Mouse (Mus musculus) mature B cell (primary cell): ENCODE measurements around the gene Plac9b.
"Not testable (repeated sequence)": the region's sequence is repeated elsewhere in the genome, so short reads cannot be mapped to it uniquely, and the experiment has no call there.

Experiments
- in situ Hi-C: fragments of 300-500 bp; cut with MboI; formaldehyde crosslinking; loops from 2 replicates; pipeline ENCODE4 v1.14.3; 2019

Gene Plac9b

DNA sequence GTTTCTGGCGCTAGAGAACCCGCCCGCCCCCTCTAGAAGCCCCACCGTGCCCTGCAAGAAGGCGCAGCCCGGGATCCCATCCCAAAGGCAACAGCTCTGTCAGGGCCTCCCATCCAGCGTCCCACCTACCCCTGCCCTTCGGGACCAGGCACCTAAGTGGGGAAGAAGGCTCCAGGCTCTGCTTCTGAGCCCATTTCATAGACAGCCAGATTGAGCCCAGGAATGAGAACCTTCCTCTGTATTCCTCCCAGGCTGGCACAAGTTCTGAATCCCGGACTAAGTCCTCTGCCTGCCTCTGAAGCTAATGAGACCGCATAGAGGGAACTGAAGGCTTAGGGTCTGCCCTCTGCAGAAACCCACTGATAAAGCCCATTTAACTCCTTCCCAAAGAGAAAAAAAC lies at the start of gene Plac9b:
Gene Plac9b, minus strand, starts transcription at position 101 of the 400 bp plus-strand sequence.
- in situ Hi-C loops, result not testable (repeated sequence)

DNA sequence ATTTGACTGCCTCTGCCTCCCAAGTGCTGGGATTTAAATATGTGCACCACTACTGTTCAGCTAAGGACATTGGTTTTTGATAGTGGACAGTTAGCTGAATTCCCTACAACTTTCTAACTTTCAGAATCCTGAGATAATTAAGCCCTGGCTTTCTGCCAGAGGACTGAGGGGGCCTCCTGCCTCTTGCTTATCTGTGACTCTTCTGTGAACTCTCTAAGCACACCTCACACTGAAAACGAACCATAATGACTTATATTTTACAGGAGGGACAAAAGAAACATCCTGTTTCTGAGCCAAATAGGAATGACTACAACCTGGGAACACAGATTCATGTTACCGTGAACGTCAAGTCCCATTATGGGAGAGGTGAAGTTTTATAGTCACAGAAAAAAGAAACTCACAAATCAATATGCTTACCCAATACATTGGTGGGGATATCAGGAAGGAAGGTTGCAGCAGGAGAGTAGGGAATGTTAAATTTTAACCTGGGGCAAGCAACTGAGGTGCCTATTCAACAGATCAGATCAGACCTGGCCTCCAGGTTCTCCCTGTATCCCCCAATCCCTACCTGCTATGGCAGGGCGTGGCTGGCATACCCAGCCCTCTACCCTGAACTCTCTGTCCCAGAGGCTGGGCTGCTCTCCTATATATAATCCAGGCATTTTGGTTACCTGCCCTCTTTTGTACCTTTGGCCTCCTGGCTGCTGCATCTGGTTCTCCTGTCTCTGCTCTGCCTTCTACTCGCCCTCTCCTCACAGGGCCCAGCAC lies 34.1 kb upstream of the Plac9b start:
- in situ Hi-C loops, result not testable (repeated sequence)

DNA sequence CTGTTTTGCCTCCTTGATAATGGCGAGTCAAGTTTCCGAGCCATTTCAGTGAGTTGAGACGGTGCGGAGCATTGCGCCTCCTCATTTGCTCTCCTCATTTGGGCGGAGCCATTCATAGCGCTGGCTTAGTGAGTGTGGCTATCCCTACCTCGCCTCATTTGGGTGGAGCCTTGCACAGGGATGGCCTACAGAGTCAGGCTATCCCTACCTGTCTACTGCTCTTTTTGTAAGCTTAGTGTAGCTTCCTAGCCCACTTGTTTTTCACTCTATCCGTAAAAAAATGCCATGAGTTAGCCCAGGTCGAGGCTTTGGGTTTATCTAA lies 24.6 kb upstream of the Plac9b start, which contains the start of gene Tmem254b:
Gene Tmem254b, minus strand, starts transcription at position 116 of the 322 bp plus-strand sequence.
- in situ Hi-C loops, result not testable (repeated sequence)

DNA sequence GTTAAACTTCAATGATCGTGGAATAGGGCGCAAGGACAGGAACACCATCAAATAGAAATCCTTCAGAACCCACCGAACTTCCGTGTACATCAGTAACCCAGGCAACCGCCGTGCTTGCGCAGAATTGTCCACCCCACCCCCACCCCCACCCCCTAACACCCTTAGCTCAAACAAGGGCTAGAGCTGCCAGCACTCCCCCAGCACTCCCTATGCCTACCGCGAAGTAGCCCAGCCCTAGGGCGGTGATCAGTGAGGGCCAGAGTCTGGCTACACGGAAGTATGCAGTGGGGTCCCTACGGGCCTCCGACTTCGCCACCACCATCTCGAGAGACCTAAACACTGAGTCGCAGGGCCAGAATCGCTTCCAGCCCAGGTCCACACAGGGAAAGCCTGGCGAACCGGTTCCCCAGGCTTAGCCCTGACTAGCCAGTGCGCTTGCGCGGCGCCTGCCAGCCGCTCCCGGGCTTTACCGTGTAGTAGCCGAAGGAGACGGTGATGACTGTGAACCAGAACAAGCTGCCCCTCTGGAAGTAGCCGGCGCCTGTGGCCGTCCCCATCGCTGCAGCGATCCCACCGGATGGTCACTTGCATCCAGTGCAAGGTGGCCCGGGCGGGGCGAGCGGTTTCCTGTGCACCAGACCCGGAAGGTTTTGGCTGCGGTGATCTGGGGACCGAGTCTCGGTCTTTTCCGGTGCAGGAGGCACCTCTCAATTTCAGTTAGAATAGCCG lies 24.1 kb upstream of the Plac9b start:
- in situ Hi-C loops, result not testable (repeated sequence)

DNA sequence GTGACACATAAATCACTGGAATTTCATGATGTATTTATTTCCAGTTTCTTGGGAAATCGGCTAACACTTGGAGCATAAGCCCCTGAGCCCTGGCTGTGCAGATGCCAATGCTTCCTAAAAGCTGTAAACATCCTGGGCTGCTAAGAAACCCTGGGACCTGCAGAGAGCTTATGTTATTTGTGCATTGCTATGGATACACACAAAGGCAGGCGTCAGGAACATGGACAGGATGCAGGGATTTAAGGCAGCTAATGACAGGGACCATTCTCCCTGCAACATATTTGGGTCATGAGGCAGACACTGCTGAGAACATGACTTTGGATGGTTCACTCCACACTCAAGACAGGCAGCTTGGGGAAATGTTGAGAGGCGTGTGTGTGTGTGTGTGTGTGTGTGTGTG lies 15.6 kb upstream of the Plac9b start:
- in situ Hi-C loops, result not testable (repeated sequence)

DNA sequence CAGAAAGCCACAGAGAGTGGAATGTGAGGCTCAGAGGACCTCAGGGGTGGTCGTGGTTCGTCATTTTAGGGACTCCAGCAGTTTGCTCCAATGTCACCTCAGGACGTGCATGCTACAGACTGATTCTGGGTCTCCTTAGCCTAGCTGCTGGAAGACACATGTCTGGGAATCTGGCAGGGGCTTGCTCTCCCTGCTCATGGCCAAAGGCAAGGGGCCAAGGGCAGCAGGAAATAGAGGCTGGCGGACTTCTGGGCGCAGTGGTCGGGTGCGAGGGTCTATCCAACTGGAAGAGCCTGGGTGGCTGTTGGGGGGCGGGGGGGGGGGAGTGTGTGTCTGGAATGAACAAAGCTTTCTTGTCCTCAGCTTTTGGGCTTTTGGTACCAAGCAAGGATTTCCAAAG lies 6.1 kb upstream of the Plac9b start:
- in situ Hi-C loops, result not testable (repeated sequence)

DNA sequence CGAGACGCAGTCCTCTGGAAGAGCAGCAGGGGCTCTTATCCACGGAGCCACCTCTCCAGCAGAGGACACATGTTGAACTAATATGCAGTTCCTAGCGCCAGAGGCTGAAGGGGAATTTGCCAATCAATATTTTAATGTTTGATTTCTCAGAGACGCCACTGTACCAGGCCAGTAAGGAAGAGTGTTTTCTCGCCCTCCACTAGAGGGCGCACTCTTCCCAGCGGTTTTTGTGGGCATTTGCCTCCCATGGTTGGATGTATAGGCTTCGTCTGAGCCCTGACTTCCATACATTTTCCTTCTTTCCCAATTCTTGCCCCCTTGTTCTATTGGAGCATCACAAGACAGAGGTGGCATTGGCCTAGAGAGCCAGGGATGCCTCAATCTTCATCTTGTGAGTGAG lies 4.4 kb upstream of the Plac9b start:
- in situ Hi-C loops, result not testable (repeated sequence)

DNA sequence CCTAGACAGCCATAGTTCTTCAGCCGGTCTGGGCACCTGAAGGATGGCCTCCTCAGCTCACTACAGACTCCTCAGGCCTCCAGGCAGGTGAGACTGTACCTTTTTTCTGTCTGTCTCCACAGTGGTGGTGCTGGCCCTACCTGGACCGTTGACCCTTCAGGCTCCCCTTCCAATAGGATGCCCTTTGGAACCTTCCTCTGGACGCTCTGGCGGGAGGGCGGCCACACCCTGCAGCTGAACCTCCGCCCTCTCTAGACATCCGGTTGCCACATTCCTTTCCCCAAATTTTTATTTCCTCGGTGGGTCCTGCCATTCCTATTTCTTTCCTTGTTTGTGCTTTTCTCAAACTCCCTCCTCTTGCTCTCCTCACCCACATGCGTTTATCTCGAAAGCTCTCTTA lies 620 bp downstream of the Plac9b start:
- in situ Hi-C loops, result not testable (repeated sequence)

DNA sequence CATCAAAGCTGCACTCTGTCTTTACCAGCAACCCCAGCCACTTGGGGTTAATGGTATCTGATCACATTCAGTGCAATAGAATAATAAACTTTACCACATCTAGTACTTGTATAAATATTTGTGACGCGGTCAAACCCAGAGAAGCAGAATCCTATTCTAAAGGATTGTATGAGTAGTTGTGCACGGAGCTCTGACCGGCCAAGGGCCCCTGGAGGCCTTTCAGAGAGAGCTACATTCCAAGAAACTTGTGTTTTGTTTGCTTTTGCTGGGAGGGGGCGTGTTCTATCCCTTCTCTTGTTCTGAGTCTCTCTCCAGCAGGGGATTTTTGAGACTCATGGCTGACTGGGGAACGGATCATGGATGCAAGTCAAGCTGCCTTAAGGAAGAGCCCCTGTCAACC lies 7.3 kb downstream of the Plac9b start:
- in situ Hi-C loops, result not testable (repeated sequence)

DNA sequence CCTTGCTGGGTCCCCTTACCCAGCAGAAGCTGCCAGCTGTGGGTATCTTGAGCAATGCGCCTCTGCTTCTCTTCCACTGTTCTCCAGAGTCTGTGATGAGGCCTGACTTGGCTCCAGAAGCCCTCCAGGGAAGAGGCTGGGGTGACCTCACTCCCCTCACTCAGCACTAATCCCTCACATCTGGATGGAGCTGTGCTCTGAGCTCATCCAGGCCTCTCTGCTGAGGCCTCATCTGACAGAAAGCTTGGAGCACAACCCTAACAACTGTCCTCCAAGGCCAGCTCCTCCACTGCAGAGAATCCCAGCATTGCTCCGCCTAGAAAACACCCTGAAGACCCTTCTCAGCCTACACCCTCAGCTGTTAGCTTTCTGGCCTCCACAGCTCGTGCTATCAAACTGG lies 8.3 kb downstream of the Plac9b start:
- in situ Hi-C loops, result not testable (repeated sequence)

DNA sequence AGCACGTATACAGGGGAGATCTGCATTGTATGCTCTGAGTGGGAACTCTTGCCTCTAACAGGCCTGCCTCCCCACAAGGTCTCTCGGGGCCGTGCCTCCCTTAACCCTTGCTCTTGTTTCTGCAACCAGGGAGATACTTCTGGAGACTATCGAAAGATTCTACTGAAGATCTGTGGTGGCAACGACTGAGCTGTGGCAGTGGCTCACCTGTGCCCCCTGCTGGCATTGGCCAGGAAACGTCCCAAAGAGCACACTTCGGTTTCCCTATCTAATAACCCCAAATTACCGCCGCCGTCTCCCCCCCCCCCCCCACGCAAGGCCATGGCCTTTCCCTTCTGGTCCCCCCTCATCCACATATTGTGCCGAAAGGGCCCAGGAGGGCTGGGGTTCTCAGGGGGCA lies 17.0 kb downstream of the Plac9b start:
- in situ Hi-C loops, result not testable (repeated sequence)

DNA sequence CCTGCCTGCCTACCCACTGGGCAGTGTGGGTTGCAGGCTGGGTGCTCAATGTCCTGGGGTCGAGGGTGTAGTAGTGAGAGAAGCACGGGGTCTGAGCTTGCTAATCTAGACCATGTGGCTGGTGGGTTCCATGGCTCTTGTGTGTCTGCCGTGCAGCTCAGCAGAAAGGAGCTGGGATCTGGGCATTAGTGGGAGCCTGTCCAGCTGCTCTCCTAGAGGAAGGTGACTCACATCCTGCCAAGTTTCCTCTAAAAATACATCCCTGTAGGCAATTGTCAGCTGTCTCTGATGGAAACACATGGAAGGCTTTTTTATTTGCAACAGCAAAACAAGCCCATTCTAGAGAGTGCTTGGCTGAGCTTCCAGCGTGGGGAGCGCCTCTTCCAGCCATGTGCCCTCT lies 19.9 kb downstream of the Plac9b start:
- in situ Hi-C loops, result not testable (repeated sequence)

DNA sequence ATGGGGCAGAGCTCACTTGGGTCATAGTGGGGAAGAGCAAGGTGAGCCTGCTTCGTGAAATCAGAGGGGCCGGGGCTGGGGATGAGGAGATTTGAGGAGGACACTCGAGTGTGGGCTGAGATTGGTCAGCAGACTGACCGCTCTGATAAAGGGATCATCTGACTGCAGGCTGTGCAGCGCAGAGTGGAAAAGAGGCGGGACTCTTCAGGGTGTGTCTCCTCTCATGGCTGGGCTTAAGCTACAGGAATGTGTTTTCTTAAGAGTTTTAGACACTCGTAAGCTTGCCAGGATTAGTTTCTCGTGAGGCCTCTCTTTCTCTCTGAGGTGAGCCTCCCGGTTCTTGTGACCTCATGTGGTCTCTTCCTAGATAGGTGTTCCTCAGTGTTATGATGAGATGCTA lies 21.1 kb downstream of the Plac9b start:
- in situ Hi-C loops, result not testable (repeated sequence)

DNA sequence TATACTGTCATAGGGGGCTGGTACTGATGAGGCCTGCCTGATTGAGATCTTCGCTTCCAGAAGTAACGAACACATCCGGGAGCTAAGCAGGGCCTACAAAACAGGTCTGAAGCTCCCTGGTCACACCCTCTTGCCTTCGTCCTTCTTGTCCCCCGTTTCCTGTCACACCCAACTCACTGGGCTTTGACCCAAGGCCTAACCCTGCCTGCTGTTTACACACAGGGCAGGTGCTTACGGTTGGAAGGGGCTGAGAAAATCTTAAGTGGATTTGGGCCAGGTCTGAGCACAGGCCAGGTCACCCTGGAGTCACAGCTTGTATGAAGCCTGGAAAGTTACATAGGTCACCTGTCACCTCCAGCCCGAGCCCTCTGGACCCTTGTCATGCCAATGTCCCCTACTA lies 26.2 kb downstream of the Plac9b start:
- in situ Hi-C loops, result not testable (repeated sequence)

DNA sequence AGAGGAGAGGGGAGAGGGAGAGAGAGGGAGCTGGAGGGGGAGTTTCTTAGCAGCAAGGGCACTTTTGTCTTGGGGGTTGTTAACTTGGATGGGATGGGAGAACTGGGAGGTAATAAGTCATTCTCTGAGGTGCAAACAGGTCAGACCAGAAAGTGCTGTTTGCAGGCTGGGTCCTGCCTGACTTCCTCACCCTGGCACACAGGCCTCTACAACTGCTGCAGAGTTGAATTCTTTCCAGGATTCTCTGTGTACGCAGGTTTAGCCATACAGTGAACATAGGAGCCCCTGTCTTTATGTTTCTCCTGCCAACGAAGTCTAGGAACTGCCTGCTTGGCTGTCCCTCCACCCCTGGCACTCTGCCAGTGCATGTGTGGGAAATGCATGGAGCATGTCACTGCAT lies 35.2 kb downstream of the Plac9b start:
- in situ Hi-C loops, result not testable (repeated sequence)

DNA sequence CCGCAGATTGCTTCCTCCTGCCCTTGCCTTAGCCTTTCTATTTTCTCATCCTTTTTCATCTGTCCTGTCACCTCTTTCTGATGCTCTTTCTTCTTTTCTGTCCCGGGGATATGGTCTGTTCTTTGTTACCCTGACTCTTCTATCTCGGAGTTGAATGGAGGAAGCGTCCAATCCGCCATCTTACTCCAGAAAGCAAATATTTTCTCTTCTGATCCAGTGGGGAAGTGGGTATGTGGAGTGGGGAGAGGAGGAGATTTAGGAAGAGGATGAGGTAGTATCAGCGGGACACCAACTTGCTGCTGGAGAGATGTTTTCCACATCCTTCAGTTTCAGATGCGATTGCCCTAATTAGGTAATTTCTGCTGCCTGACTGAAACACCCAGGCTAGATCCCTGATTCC lies 63.2 kb downstream of the Plac9b start:
- in situ Hi-C loops, result not testable (repeated sequence)

DNA sequence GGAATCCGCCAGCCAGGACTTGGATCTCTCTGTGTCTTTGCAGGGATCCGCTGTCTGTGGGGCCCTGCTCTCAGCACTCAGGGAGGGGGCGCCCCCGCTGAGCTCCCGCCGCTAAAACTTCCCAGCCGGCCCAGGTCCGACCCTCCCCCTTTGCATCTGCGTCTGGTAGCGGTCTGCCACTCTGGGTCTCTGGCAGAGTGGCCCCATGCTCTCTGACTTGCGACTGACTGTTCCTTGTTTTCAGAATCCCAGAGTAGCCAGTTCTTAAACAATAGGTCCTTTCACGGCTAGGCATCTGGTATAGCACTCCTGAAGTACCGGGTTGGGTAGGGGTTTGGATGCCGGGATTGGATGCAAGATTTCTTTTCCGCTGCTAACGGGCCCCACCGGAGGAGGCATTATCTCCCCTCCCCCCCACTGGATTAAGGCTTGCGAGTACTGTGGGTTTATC lies 63.7 kb downstream of the Plac9b start:
- in situ Hi-C loops, result not testable (repeated sequence)

DNA sequence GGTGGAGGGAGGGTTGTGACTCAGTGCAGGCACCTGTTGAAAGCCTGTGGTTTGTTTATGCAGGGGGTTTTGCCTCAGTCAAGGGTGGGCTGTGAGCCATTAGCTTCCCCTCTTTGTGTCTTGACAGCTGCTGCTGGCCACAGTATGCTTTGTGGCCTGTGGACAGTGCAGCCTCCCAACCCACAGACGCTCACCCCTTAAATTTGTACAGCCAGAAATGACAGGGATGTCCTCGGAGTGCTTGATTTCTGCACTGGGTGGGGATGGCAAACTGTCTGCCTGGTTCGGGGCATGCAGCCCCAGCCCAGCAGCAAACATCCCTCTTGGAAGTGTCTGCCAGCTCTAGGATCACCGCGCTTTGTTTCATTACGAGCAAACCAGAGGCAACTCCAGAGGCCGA lies 64.1 kb downstream of the Plac9b start, which contains the start of gene Duxbl2:
Gene Duxbl2, plus strand, starts transcription at position 200 of the 400 bp plus-strand sequence.
- in situ Hi-C loops, result not testable (repeated sequence)
